Mouse (Mus musculus) neutrophil, adult 5-6 weeks (primary cell): ENCODE results near the gene Serpinf2. TPM values are rescaled to one million over a fixed set of nuclear protein-coding genes. Genes with fewer than 3 reads are reported as not detected.
"Not testable (repeated sequence)": the region's sequence is repeated elsewhere in the genome, so short reads cannot be mapped to it uniquely, and the experiment has no call there.

Experiments
- ATAC-seq: fragments of 151-379, 151-347 bp; 2 replicates; pipeline ENCODE4 v1.8.0; 2017; ENCODE audit warnings: mild to moderate bottlenecking, moderate TSS enrichment; ENCODE audit not compliant: insufficient number of reproducible peaks, poor library complexity, low FRiP score, severe bottlenecking; ENCODE audit errors: extremely low read depth
- total RNA-seq: library from RNA; stranded (forward); fragments of 200-1000 nt; gene quantifications from 2 replicates; pipeline ENCODE4 v1.2.3, GENCODE M21; 2017

Serpinf2 gene
- total RNA-seq, 1 experiment from 2014 or later, result 0.47 TPM

DNA sequence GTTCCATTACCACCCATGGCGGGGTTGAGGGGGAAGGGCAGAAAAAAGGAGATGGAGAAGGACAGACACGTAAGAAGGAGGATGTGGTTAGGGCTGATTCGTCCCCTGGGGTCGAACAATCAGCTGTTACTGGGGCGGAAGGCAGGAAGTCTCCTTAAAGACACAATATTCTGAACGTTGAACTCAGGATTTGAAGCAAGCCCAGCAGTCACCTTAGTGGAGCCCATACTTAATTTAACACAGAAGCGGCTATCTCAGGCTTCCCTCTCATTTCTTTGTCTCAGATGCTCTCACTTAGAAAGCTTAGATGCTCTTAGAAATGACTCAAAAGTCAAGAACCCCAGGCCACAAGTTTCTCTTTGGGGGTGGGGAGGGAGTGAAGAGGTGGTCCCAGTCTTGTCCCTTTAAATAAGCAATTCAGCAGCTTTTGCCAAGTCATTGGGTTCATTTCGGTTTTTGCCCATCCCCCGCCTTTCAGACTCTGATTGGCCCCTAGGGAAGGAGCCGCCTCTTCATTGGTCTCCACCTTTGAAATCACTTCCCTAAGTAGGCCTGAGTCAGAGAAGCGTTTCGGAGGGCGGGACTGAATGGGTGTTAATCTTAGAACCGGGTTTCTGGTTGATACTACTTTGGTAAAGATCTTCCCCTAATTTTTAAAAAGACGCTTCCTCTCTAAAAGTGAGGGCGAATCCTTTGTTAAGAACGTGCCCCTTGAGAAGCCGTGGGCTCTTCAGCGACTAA is 20.9 kb upstream of the Serpinf2 start:
- peak; percentile 43 for ATAC-seq

DNA sequence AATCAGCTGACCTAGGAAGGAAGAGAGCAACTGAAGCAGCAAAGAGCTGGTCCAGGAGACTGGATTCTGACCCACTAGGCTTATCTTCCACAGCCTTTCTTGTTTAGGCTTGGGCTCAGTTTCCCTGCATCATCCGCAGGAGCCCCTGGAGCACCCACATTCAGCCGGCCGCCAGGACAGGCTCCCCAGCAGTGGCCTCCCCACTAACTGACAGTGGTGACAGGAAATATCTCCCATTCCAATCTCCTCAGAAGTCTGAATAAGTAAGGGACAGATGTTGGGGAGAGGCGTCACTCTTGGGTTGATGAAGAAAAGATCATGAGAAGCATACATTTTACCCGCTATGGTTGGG is 20.3 kb upstream of the Serpinf2 start:
- ATAC-seq, result no peak

DNA sequence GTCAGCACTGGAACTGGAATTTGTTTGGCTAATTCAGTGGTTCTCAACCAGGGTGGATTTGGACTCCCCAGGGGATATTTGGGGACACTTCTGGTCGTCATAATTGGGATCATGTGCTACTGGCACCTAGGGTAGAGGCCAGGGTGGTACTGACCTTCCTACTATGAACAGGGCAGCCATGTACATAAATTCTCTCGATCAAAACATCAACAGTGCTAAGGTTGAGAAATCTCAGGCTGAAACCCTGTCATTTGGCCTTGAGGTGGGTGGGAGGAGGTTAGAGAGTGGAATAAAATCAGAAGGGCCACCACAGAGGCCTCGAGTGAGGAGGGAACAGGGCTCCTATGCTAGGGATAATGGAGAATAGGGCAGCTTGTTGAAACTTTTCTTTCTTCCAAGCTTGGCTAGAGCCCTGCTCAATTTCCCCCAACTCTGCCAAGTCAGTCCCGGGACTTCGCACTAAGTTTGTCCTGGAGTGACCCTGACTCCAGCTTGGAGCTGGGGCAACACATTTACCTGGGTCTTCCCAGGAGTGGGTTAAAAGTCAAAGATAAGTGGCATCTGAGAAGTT is 19.8 kb upstream of the Serpinf2 start:
- ATAC-seq, result no peak

GRCm38 (mm10) chr11:75458628-75459041 is 19.2 kb upstream of the Serpinf2 start:
- ATAC-seq, result no peak

- ATAC-seq, result no peak
Measured at GRCm38 (mm10) chr11:75458169-75458568, 18.8 kb upstream of the Serpinf2 start.

DNA sequence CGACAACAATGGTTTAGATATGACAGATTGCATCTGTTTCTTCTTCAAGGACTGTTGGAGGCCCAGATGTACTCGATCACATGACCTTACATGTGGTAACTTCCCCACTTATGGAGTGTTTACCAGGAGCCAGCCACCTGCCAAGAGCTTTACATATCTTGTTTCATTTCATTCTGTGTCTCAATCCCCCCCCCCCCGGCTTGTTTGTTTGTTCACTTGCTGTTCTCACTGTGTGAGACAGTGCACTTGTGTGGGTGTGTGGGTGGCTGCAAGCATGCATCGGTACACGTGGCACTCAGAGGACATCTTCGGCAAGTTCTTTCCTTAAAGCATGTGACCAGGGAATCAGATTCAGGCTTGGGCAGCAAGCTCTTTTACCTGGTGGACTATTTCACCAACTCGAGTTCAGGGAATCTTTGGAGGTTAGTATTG is 17.1 kb upstream of the Serpinf2 start:
- no peak for ATAC-seq

DNA sequence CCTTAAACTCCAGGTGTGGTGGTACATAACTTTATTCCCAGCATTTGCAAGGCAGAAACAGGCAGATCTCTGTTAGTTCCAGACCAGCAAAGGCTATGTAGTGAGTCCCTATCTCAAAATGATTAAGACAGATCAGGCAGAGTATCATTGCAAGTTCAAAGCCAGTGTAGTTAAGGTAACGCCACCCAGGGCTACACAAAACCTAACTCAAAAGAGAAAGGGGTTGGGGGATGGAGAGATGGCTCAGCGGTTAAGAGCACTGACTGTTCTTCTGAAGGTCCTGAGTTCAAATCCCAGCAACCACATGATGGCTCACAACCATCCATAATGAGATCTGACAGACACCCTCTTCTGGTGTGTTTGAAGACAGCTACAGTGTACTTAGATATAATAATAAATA is 16.6 kb upstream of the Serpinf2 start:
- not testable (repeated sequence) for ATAC-seq

DNA sequence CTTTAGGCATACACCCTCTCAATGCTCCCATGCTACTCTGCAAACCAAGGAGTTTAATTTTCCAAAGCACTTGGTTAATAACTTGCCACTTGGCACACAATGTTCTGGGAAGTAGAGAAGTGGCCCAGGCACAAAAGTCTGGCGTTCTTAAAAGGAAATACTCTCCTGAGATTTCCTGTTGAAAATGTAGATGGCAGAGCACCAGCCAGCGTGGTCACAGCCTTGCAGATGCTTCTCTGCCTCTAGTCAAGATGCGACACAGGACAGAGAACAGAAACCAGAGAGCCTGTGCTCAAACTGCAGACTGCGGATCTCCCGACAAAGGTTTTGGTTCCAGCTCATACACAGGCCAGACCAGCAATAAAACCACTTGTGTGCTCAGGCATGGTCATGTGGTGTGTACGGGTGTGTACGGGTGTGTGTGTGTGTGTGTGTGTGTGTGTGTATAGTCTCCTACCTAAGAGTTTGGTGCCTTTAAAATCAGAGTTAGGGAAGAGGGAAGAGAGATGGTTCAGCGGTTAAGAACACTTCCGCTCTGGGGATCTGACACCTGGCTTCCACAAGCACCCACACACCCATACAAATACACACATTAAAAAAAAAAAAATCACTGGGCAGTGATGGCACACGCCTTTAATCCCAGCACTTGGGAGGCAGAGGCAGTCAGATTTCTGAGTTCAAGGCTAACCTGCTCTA is 15.8 kb upstream of the Serpinf2 start:
- no peak for ATAC-seq

DNA sequence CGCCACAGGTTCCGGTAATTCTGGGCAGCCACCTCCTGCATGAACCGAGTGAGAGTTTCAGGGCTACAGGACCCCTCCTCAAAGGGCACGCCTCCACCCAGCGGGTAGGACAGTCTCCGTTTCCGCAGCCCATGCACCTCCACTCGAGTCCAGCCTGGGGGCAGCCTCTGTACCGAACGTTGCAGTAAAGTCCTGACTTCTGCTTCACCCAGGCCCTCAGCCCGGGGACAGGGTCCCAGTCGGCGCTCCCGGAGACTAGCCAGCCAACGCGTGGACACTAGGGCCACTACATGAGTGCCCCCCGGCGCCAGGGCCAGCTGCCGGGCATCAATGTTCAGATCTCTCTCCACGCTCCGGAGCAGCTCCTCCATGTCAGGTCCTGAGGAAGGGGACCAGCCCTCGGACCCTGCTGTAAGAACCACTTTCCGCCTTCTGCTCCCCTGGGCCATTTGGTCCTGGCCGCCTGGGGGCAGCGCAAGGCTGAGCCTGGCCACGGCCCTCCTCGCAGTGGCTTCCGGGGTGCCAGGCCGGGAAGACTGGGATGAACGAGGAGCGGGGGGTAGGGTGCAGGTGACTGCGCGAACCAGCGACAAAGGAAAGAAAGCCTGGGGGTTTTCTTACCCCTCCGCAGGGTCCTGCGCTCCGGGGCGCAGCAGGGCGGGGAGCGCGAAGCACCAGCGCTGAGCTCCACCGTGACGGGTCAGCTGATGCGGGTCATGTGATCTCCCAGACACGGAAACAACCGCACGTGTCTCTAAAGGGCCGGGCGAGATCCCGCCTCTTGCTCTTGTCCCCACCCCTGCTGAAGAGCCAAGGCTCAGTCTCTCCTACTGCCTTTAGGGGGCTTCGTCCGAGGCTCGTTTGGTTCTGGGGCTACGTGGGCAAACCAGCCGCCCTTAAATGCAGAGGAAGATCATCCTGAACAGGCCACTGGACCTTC is 14.9 kb upstream of the Serpinf2 start, which contains the start of gene Wdr81:
Gene Wdr81 (minus strand): TSS at position 727 of the 940 bp plus-strand sequence.
- peak; percentile 75 for ATAC-seq

GRCm38 (mm10) chr11:75452812-75453557 is 13.6 kb upstream of the Serpinf2 start:
- ATAC-seq, result no peak

DNA sequence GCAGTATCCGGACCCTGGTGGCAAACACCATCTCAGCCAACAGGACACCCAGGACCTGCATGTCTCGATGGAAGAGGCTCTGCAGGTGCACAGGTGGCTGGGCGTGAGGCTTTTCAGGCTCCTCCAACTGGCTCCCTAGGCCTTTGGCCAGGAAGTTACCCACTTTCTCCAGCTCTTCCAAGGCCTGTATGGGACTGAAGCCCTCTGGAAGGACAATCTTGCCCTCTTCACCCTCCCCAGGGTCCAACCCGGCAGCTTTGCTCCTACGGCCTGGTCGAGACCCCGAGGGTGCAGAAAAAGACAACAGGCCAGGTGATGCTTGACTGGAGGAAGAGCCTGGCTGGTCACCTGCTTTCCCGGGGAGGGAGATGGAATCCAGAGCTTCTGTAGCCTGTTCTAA is 12.7 kb upstream of the Serpinf2 start:
- ATAC-seq, result no peak

- no peak for ATAC-seq
Measured at GRCm38 (mm10) chr11:75450936-75451335, 11.5 kb upstream of the Serpinf2 start.

DNA sequence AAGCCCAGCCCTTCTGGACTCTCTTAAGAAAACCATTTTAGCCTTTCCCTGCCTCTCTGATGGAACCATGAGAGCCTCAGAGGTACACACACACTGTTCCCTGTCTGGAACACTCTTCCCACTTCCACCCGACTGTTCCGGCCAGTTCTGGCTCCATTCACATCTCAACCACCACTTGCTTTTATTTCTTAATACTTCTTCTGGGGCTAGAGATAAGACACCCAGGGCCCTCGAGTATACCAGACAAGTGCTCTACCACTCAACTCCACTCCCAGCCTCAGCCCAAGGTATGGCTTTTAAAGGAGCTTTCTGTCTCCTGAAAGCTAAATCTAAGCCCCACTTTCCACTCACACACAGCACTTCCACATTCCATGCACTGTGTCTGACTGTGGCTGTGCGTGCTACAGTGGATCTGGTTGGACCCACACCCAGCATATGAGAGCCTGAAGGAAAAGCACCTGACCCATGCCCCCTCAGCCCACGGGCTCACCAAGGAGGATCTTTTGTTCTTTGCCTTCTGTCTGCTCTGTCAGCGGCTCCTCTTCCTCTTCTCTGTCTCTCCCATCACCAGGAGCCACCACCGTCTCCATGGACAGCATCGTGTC is 11.0 kb upstream of the Serpinf2 start:
- no peak for ATAC-seq

DNA sequence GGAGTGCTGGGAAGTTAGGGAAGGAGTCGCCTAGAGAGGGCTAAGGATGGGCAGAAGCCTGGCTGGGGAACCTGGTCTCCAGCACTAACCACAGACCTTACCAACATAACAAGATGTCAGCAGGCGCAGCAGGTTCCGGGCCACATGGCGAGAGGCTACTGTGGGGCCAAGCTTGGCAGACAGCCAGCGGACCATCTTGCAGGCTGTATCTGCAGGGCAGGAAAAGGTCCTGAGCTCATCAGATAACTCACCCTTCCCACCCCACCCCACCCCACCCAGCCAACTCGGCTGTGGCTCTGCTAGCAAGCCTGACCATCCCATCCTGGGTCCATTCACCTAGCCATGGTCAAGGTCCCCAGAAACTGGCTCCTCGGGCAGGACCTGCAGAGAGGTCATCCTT is 10.3 kb upstream of the Serpinf2 start:
- ATAC-seq, result no peak

- ATAC-seq, result no peak
Measured at GRCm38 (mm10) chr11:75448575-75448974, 9.2 kb upstream of the Serpinf2 start.

DNA sequence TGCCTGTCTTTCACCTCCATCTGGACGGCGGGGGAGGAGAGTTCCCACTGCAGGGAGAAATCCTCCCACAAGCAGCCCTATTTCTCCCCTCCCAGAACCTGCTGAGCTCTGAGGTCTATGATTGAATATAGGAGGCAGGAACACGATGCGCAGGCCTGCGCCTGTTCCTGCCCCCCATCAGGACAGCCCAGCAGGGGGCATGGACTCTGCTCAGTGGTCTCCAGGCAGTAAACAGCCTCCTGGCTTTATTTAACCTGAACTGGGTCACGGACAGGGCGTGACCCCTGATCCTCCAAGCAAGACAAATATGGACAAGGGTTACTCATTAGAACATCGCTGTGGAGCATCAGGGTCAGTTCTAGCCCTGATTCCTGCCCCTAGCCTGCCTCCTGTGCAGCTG is 4.3 kb upstream of the Serpinf2 start:
- no peak for ATAC-seq

DNA sequence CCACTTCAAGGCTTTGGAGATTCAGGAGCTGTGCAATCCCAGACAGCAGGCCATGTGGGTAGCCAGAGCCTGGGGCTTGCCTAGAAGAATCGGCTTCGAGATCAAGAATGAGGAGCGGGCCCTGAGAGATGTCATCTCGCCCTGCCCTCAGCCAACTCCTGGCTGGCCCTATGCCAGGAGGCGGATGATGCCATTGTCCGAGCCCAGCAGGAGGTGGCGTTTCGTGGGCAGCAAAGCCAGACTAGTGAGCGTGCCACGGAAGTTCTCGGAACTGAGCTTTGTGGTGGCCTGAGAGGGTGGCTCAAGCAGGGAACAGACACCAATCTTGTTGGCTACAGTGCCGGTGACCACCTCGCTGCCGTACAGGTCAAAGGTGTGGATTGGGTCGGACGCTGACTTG is 2.2 kb upstream of the Serpinf2 start:
- ATAC-seq, result no peak

DNA sequence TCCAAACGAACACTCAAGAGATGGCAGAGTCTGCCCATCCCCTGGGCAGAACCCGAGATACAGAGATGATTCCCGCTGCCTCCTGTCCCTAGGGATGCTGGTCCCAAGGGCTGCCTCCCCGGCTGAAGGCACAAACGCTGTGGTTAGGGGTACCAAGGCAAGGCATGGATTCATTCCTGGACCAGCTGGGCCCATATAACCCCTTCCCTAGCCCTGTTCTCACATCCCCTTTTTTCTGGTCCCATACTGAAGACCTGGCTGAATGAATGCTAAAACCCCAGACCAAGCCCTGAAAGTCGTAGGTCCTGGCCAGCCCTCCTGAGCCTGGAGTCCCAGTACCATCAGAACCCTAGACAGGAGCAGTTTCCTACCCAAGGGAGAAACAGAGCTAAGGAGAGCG is 1.6 kb upstream of the Serpinf2 start:
- ATAC-seq, result no peak
